Mouse (Mus musculus) myocyte (in vitro differentiated cells): ENCODE results near the gene Ly6g6e. TPM values are rescaled to one million over a fixed set of nuclear protein-coding genes. Genes with fewer than 3 reads are reported as not detected.

Source experiments
- H3K27me3 ChIP-seq: one replicate; pipeline ENCODE4 v1.6.1; 2011; ENCODE audit not compliant: control insufficient read depth, insufficient read depth, insufficient read length
- H3K36me3 ChIP-seq: one replicate; pipeline ENCODE4 v1.6.1; 2011; ENCODE audit not compliant: control insufficient read depth, insufficient read depth
- H3K4me2 ChIP-seq: one replicate; pipeline ENCODE4 v1.6.1; 2011; ENCODE audit warnings: low read depth, control low read depth
- H3K4me3 ChIP-seq: one replicate; pipeline ENCODE4 v1.5.1; 2011; ENCODE audit warnings: mild to moderate bottlenecking, control low read depth, moderate library complexity
- H3K79me2 ChIP-seq: one replicate; pipeline ENCODE4 v1.6.1; 2011; ENCODE audit not compliant: control insufficient read depth, insufficient read depth
- H3ac ChIP-seq: one replicate; pipeline ENCODE4 v1.6.1; 2011; ENCODE audit not compliant: control insufficient read depth, insufficient read length
- CEBPB ChIP-seq: IDR thresholded peaks from 2 replicates; pipeline ENCODE4 v1.6.1; 2011; ENCODE audit warnings: mild to moderate bottlenecking, moderate library complexity; ENCODE audit not compliant: poor library complexity, insufficient read depth, severe bottlenecking
- E2F4 ChIP-seq: IDR thresholded peaks from one replicate; pipeline ENCODE4 v1.6.1; 2011; ENCODE audit warnings: mild to moderate bottlenecking, control low read depth, moderate library complexity; ENCODE audit not compliant: insufficient read depth
- MAX ChIP-seq: IDR thresholded peaks from one replicate; pipeline ENCODE4 v1.6.1; 2011; ENCODE audit warnings: low read depth, mild to moderate bottlenecking, control low read depth
- MYOD1 ChIP-seq, 3 experiments: IDR thresholded peaks; one replicate each; pipeline ENCODE4 v1.6.1; 2011; ENCODE audit warnings: control low read depth in 2 of 3, low read depth in 2 of 3, mild to moderate bottlenecking in 2 of 3, moderate library complexity in 1 of 3; ENCODE audit not compliant: insufficient read length in 2 of 3, control insufficient read depth in 1 of 3
- MYOG ChIP-seq, 3 experiments: IDR thresholded peaks; one replicate each; pipeline ENCODE4 v1.6.1; 2011; ENCODE audit warnings: control low read depth in 2 of 3, low read depth in 2 of 3, mild to moderate bottlenecking in 2 of 3; ENCODE audit not compliant: insufficient read length in 2 of 3, control insufficient read depth in 1 of 3, insufficient read depth in 1 of 3
- POLR2A ChIP-seq: IDR thresholded peaks from one replicate; pipeline ENCODE4 v1.6.1; 2011; ENCODE audit warnings: low read depth, mild to moderate bottlenecking, control low read depth, moderate library complexity; ENCODE audit not compliant: insufficient read length
- POLR2AphosphoS2 ChIP-seq: IDR thresholded peaks from one replicate; pipeline ENCODE4 v1.6.1; 2011; ENCODE audit warnings: low read depth, control low read depth; ENCODE audit not compliant: insufficient read length
- REST ChIP-seq: IDR thresholded peaks from one replicate; pipeline ENCODE4 v1.6.1; 2011; ENCODE audit warnings: mild to moderate bottlenecking, control low read depth, moderate library complexity; ENCODE audit not compliant: insufficient read depth, insufficient read length
- SRF ChIP-seq: IDR thresholded peaks from one replicate; pipeline ENCODE4 v1.6.1; 2011; ENCODE audit warnings: low read depth; ENCODE audit not compliant: control insufficient read depth, insufficient read length
- TCF12 ChIP-seq: IDR thresholded peaks from one replicate; pipeline ENCODE4 v1.6.1; 2011; ENCODE audit warnings: mild to moderate bottlenecking, control low read depth; ENCODE audit not compliant: poor library complexity, insufficient read depth, severe bottlenecking
- TCF3 ChIP-seq: IDR thresholded peaks from one replicate; pipeline ENCODE4 v1.6.1; 2011; ENCODE audit warnings: low read depth, control low read depth; ENCODE audit not compliant: insufficient read length
- USF1 ChIP-seq: IDR thresholded peaks from one replicate; pipeline ENCODE4 v1.6.1; 2011; ENCODE audit warnings: low read depth, mild to moderate bottlenecking, control low read depth, moderate library complexity
- polyA plus RNA-seq: library from polyadenylated mRNA; unstranded; fragments of >200 nt; fragmentation: generic; extraction: Trizol; gene quantifications from one replicate; pipeline ENCODE4 v1.2.1, GENCODE M21; 2012; ENCODE audit warnings: missing spikeins

Ly6g6e gene
- polyA plus RNA-seq, 1 experiment = not detected

DNA sequence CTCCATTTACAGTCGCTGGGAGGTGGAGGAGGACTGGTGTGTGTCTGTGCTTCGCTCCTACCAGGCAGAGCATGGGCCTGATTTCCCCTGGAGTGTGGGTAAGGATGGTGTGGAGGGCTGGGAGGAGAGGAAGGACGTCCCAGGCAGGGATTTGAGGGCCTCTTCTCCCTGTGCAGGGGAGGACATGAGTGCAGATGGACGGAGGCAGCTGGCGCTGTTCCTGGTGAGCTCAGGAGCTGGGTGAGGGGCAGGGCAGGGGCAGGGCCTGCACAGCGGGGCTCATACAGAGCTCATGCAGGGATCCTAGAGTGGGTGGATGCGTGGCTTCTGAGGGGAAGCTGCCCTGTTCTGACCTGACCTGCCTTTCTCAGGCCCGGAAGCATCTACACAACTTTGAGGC lies 25.6 kb downstream of the Ly6g6e start:
- Histone ChIP-seq H3K4me2 (no peak overlapping the region), H3K4me3 (no peak overlapping the region), H3K79me2 (no peaks in the 10 kb centered on the region), H3K27me3 (no peaks in the 10 kb centered on the region), H3ac (no peak overlapping the region), H3K36me3 (peaks cover 4% of the 10 kb centered on the region)
- TF ChIP-seq MYOG (IDR thresholded peaks at IDR 0.05; ENCODE audit: control insufficient read depth in 1 of 3, insufficient read depth in 1 of 3, insufficient read length in 2 of 3, low read depth in 2 of 3) (no peak), POLR2AphosphoS2 (no peak), MYOD1 (IDR thresholded peaks at IDR 0.05; ENCODE audit: control insufficient read depth in 1 of 3, insufficient read length in 2 of 3, low read depth in 2 of 3) (peak in 1 of 3 experiments; percentile 28), SRF (no peak), USF1 (no peak), MAX (no peak)

DNA sequence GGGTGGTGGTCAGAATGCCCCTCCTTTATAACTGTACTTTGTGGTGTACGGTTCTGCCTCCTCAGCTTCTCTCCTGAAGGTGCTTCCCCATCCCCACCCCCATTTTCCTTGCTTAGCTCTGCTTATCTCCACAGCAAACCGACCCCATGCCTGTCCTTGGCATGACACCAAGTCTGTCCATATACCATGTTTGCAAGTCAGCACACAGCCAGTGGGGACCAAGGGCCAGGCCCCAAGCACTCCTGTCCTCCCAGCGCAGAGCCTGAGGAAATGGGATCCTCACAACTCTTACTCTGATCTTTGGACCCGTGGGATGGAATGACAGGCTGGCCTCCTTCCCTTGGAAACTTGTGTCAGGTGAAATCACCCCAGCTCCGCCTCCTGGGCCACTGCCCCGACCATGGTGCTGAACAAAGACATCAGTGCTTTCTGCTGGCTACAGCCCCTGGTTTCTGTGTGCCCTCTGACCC lies 26.6 kb downstream of the Ly6g6e start:
- Histone ChIP-seq H3K4me3 (no peak overlapping the region), H3ac (no peak overlapping the region), H3K36me3 (peaks cover 4% of the 10 kb centered on the region), H3K79me2 (no peaks in the 10 kb centered on the region), H3K4me2 (no peak overlapping the region), H3K27me3 (no peaks in the 10 kb centered on the region)
- TF ChIP-seq USF1 = no peak
- TF ChIP-seq MYOD1 (IDR thresholded peaks at IDR 0.05; ENCODE audit: control insufficient read depth in 1 of 3, insufficient read length in 2 of 3, low read depth in 2 of 3) = no peak
- no peak for TF ChIP-seq REST
- TF ChIP-seq POLR2A = no peak
- TF ChIP-seq CEBPB = no peak
- no peak for TF ChIP-seq SRF
- no peak for TF ChIP-seq E2F4
- TF ChIP-seq TCF3 = no peak

DNA sequence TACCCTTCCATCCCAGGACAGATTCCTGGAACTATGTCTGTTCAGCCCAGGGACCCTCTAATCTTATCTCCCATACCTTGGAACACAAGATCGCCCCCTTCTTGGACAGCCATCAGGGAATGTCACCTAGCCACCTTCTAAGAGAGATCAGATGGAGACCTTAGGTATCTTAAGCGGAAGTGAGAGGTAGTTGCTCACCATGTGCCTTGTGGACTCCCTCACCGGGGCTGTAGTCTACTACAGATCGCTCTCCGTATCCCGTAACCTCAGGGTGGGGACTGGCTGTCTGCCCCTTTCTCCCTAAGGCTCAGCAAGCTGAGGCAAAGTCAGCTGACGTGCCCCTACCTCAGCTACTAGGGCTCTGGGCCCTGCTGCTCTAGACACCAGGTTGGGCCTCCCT lies 27.4 kb downstream of the Ly6g6e start:
- TF ChIP-seq TCF3 (no peak), E2F4 (no peak), SRF (no peak), MYOD1 (IDR thresholded peaks at IDR 0.05; ENCODE audit: control insufficient read depth in 1 of 3, insufficient read length in 2 of 3, low read depth in 2 of 3) (no peak), REST (no peak), MYOG (IDR thresholded peaks at IDR 0.05; ENCODE audit: control insufficient read depth in 1 of 3, insufficient read depth in 1 of 3, insufficient read length in 2 of 3, low read depth in 2 of 3) (no peak)
- Histone ChIP-seq H3K36me3 (peaks cover 4% of the 10 kb centered on the region), H3ac (no peak overlapping the region), H3K4me2 (no peak overlapping the region), H3K79me2 (no peaks in the 10 kb centered on the region), H3K4me3 (no peak overlapping the region), H3K27me3 (no peaks in the 10 kb centered on the region)

DNA sequence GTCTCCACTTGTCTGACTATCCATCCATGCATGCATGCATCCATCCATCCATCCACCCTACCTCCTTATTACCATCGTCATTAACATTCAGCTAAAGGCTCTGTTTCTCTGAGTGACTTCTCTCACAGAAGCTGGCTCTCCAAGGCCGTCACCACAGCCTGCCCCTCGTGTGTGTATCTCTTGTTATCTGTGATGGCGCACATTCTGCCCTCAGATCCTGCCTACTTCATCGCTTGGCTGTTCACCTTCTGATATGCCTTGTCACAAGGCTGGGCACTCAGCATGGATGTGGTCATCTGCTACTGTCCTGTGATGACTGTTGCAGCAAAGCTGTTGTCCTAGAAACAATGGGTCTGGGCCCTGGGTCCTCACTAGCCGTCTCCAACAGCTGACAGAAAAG lies 28.1 kb downstream of the Ly6g6e start:
- H3K27me3 ChIP-seq = no peaks in the 10 kb centered on the region
- TF ChIP-seq SRF = no peak
- TF ChIP-seq REST = no peak
- TF ChIP-seq TCF3 = no peak
- no peak for TF ChIP-seq E2F4
- no peak for TF ChIP-seq USF1
- no peak for TF ChIP-seq POLR2AphosphoS2
- TF ChIP-seq MYOG (IDR thresholded peaks at IDR 0.05; ENCODE audit: control insufficient read depth in 1 of 3, insufficient read depth in 1 of 3, insufficient read length in 2 of 3, low read depth in 2 of 3) = no peak
- no peak for TF ChIP-seq TCF12
- no peak for TF ChIP-seq CEBPB
- TF ChIP-seq MAX = no peak
- no peak for TF ChIP-seq MYOD1 (IDR thresholded peaks at IDR 0.05; ENCODE audit: control insufficient read depth in 1 of 3, insufficient read length in 2 of 3, low read depth in 2 of 3)
- TF ChIP-seq POLR2A = no peak
- H3ac ChIP-seq = no peak overlapping the region
- no peak overlapping the region for H3K4me3 ChIP-seq
- no peaks in the 10 kb centered on the region for H3K79me2 ChIP-seq
- H3K36me3 ChIP-seq = peaks cover 4% of the 10 kb centered on the region
- H3K4me2 ChIP-seq = no peak overlapping the region

DNA sequence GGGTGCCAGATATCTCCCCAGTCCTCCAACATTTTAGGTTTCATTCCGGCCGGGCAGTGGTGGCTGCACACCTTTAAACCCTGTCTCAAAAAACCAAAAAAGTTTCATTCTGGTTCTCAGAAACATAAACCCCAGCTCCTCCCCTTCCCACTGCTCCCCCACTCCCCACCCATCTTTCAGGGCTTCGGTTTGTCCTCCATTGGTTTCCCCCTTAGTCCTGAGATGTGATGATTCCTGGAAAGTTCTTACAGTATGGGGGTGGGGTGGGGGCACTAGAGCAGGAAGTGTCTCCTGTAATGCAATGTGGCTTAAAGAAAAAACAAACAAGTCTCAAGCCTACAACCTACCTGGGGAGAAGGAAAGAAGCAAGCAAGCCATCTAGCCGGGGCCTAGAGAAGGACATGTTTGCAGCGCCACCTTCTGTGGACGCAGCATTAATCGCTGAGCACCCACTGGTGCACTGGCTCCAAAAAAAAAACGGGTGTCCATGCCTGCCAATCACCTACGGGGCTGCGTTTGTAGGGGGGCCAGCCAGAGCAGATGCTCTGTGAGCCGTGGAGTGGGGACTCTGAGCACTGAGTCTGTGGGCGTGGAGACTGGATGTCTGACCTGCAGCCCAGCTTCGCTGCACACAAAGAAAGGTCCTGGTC lies 29.2 kb downstream of the Ly6g6e start:
- Histone ChIP-seq H3K79me2 (no peaks in the 10 kb centered on the region), H3K27me3 (no peaks in the 10 kb centered on the region), H3K4me2 (no peak overlapping the region), H3K4me3 (no peak overlapping the region), H3ac (no peak overlapping the region), H3K36me3 (no peaks in the 10 kb centered on the region)
- TF ChIP-seq TCF12 (no peak), POLR2AphosphoS2 (no peak), CEBPB (no peak), POLR2A (no peak), MAX (no peak), TCF3 (no peak), SRF (no peak), MYOD1 (IDR thresholded peaks at IDR 0.05; ENCODE audit: control insufficient read depth in 1 of 3, insufficient read length in 2 of 3, low read depth in 2 of 3) (no peak), E2F4 (no peak), MYOG (IDR thresholded peaks at IDR 0.05; ENCODE audit: control insufficient read depth in 1 of 3, insufficient read depth in 1 of 3, insufficient read length in 2 of 3, low read depth in 2 of 3) (no peak), REST (no peak), USF1 (no peak)
